Mouse (Mus musculus) layer of hippocampus, postnatal 14 days (tissue): ENCODE results near the gene Kat2b. TPM values are rescaled to one million over a fixed set of nuclear protein-coding genes. Genes with fewer than 3 reads are reported as not detected.
"Not testable (repeated sequence)": the region's sequence is repeated elsewhere in the genome, so short reads cannot be mapped to it uniquely, and the experiment has no call there.

Experiments
- DNase-seq, 2 experiments: peaks; one replicate each; pipeline ENCODE4 v3.0.0; 2021 to 2022; ENCODE audit warnings: low spot score in 2 of 2, mixed read lengths in 1 of 2
- total RNA-seq, 2 experiments: library from RNA; stranded (reverse); gene quantifications; 2 replicates each; pipeline ENCODE4 v1.2.3; 2021

Gene Kat2b
- total RNA-seq, 2 experiments from 2014 or later: 13.4 to 15.5 TPM

DNA sequence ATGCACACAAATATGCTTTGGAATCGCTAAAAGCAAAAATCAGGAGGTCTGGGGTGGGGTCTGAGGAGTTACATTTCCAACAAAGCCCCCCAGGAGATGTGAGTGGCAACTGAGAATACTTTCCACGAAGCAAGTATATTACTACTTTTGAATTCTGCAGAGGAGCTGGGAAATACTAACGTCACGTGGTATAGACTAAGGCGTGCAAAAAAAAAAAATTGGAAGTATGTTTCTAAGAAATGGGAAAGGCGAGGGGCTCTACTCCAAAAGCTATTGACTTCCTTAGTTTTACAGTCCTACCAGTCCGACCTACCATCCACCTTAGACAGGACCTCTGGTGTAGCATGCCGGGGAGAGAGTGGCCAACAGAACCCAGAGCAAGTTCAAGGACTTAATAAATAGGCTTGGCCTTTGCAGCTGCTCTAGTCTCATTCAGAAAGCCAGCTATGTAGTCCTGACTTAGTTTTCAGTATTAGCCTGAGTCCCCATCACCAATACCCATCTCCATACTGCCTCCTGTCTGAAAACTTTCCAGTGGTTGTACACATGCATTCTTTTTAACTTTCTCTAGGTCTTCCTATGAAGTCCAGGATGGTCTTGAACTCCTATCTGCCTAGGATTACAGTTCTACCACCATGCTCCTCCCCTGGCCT is 2.2 kb downstream of the Kat2b start:
- DNase-seq: no peak

GRCm38 (mm10) chr17:53569829-53570228 is 3.2 kb downstream of the Kat2b start:
- peak in 1 of 2 experiments; percentile 43 for DNase-seq

DNA sequence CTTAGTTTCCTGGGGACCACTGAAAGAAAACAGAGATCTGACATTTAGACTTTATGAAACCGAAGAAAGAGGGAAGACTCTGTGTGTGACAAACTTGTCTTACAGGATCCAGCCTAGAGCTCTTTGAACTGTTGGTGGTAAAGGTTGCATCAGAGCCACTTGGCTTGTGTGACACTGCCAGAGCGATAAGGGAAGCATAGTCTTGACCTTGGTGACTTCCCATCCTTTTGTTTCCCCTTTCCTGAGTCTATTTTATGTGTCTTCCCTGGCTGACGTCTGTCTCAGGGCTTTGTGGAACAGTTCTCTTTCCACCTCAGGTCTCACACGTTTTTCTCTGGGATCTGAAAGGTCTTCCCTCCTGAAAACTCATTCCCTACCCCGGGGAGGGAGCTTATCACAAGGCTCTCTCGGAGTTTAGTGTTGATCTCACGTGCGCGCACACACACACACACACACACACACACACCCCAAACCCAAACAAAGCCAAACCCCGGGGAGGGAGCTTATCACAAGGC is 3.8 kb downstream of the Kat2b start:
- no peak for DNase-seq

GRCm38 (mm10) chr17:53570932-53571331 is 4.3 kb downstream of the Kat2b start:
- DNase-seq: not testable (repeated sequence)

- DNase-seq: no peak
Measured at GRCm38 (mm10) chr17:53573019-53573556, 6.4 kb downstream of the Kat2b start.

GRCm38 (mm10) chr17:53577151-53577550 is 10.5 kb downstream of the Kat2b start:
- DNase-seq: no peak

DNA sequence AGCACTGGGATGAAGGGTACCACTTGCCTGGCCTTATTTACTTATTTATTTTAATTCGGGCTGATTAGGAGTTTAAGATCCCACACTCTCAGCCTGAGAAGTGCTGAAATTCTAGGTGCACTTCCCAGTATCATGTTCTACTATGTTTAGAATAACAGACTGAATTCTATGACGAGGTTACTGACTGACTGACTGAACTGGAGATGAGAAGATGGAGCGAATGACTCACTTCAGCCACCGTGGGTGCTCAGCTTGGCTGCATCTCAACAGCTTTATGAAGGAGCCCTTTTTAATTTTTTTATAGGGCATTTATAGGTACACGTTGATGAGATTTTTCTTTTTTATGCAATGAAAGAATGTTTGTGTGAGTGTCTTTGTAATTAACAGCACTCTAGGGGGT is 11.1 kb downstream of the Kat2b start:
- no peak for DNase-seq

DNA sequence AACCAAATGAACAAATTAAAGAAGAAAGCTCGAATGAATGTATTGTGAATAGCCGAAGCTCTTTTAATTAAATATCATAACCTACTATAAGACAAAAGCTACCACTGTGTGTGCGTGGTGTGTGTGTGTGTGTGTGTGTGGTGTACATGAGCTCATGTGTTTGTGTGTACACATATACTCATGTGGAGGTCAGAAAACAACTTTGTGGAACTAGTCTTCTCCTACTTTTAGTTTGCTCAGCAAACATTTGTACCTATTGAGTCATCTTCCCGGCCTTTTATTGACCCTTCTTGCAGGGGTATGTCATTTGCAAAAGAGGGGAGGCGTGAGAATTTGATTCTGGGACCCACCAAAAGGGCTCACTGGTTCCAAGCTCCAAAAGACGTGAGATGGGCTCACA is 11.6 kb downstream of the Kat2b start:
- no peak for DNase-seq

DNA sequence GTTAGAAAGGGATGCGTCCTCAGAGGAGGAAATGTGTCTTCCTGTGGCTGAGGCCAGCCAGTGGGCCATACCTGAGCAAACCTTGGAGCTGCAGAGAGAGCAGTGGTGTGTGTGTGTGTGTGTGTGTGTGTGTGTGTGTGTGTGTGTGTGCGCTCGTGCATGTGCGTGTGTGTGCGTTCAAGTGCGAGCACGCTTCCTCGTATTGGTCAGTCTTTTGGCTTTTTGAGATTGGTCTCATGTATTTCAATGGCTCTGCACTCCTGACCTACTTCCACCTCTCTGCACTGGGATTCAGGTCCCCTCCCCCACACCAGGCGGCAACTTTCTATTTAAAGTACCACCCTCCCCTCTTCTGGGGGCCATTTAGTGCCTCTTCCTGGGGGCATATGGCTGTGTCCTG is 12.1 kb downstream of the Kat2b start:
- DNase-seq: no peak

GRCm38 (mm10) chr17:53579612-53580011 is 13.0 kb downstream of the Kat2b start:
- DNase-seq: no peak

DNA sequence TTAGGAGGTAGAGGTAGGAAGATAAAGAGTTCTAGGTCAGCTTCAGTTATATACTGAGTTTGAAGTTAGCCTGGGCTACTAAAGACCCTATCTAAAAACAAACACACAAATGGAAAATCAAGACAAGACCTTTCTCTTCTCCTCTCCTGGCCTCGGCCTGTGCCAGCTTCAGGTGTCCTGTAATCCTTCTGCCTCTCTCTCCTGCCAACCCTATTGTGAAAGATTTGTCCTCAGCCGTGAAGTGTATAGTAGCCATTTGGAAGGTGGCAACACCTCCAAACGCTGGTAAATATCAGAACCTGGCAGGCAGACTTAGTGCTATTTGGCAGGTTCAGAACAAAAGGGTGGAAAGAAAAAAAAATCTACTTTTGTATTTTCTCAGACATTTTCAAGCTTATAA is 13.6 kb downstream of the Kat2b start:
- DNase-seq: no peak

- DNase-seq: no peak
Measured at GRCm38 (mm10) chr17:53582026-53582585, 15.4 kb downstream of the Kat2b start.

GRCm38 (mm10) chr17:53582805-53583204 is 16.1 kb downstream of the Kat2b start:
- DNase-seq: no peak

GRCm38 (mm10) chr17:53583846-53584579 is 17.4 kb downstream of the Kat2b start:
- DNase-seq: no peak

- peak; percentile 58 to 89 for DNase-seq
Measured at GRCm38 (mm10) chr17:53587074-53587851, 20.6 kb downstream of the Kat2b start.

GRCm38 (mm10) chr17:53588097-53588855 is 21.6 kb downstream of the Kat2b start:
- DNase-seq: no peak

- no peak for DNase-seq
Measured at GRCm38 (mm10) chr17:53590110-53590509, 23.4 kb downstream of the Kat2b start.

DNA sequence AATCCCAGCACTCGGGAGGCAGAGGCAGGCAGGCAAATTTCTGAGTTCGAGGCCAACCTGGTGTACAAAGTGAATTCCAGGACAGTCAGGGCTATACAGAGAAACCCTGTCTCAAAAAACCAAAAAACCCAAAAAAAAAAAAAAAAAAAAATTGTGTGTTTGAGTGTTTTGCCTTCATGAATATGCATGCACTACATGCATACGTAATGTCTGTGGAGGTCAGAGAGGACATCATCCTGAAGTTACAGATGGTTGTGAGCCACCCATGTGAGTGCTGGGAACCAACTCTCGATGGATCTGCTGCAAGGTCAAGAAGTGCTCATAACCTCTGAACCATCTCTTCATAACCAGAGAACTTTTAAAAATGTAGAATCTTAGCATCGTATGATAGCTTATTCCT is 25.2 kb downstream of the Kat2b start:
- DNase-seq: no peak

DNA sequence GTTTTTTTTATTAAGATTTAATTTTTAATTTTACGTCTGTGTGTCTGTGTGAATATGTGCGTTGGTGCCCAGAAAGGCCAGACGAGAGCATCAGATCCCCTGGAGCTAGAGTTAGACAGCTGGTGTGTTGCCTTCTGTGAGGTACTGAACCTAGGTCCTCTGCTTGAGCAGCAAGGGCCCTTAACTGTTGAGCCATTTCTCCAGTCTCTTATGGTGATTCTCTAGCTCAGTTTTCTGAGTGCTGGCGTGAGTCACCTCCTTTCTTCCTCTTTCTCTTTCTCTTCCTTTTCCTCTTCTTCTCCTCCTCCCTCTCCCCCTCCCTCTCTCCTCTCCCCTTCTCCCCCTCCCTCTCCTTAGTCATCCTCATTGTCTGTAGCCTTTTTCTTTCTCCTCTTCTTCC is 27.9 kb downstream of the Kat2b start:
- no peak for DNase-seq

GRCm38 (mm10) chr17:53595527-53595926 is 28.9 kb downstream of the Kat2b start:
- no peak for DNase-seq
